Mouse (Mus musculus) thymus, adult 2 months (tissue): ENCODE results near the gene Rhov.

Experiments used
- CTCF ChIP-seq: fragments of 200-500 bp; IDR thresholded peaks from 2 replicates; pipeline ENCODE4 v1.5.1; 2012; ENCODE audit warnings: mild to moderate bottlenecking, control low read depth, low read length, moderate library complexity, borderline replicate concordance; ENCODE audit not compliant: control insufficient read depth, poor library complexity, insufficient read depth; ENCODE audit errors: extremely low read depth
- POLR2A ChIP-seq: fragments of 200-500 bp; IDR thresholded peaks from 2 replicates; pipeline ENCODE4 v1.6.1; 2012; ENCODE audit warnings: mild to moderate bottlenecking, low read length, control low read depth, moderate library complexity; ENCODE audit not compliant: control insufficient read depth, poor library complexity, insufficient read depth; ENCODE audit errors: extremely low read depth

- no peak for TF ChIP-seq POLR2A
- no peak for TF ChIP-seq CTCF
Measured at GRCm38 (mm10) chr2:119298330-119298729, 27.3 kb upstream of the Rhov start.
